Mouse (Mus musculus): Measurements from ENCODE around the gene 4930442H23Rik.

DNA sequence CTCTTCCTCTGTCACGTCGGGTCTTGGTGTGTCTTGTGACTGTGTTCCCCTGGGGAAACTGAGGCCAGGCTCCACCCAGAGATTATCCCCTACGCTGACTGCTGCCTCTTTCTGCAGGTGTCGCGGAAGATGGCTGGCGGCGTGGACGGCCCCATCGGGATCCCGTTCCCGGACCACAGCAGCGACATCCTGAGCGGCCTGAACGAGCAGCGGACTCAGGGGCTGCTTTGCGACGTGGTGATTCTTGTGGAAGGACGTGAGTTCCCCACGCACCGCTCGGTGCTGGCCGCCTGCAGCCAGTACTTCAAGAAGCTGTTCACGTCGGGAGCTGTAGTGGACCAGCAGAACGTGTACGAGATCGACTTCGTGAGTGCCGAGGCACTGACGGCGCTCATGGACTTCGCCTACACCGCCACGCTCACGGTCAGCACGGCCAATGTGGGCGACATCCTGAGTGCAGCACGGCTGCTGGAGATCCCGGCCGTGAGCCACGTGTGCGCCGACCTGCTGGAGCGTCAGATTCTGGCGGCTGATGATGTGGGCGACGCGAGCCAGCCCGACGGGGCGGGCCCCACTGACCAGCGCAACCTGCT is 39.7 kb downstream of the 4930442H23Rik start:
- no peak for TF ChIP-seq POLR2AphosphoS5 (IDR thresholded peaks at IDR 0.05; ENCODE audit: insufficient replicate concordance, low read depth, low read length)
- no peak for TF ChIP-seq CTCF (IDR thresholded peaks at IDR 0.05; ENCODE audit: low read depth, low read length)
- no peak for TF ChIP-seq GATA2 (IDR thresholded peaks at IDR 0.05; ENCODE audit: borderline replicate concordance, low read depth, low read length)
